Mouse (Mus musculus) layer of hippocampus, postnatal 14 days (tissue): ENCODE results near the gene Hoxd13. TPM values are rescaled to one million over a fixed set of nuclear protein-coding genes. Genes with fewer than 3 reads are reported as not detected.
A peak's percentile ranks its signal among the peaks of the same experiment; 100 is the strongest.

ENCODE experiments used
- DNase-seq, 2 experiments: peaks; one replicate each; pipeline ENCODE4 v3.0.0; 2021 to 2022; ENCODE audit warnings: low spot score in 2 of 2, mixed read lengths in 1 of 2
- total RNA-seq, 2 experiments: library from RNA; stranded (reverse); gene quantifications; 2 replicates each; pipeline ENCODE4 v1.2.3; 2021

The Hoxd13 gene
- total RNA-seq, 2 experiments from 2014 or later = not detected

GRCm38 (mm10) chr2:74704999-74705466 is 36.9 kb downstream of the Hoxd13 start:
- DNase-seq = no peak

- no peak for DNase-seq
Measured at GRCm38 (mm10) chr2:74705467-74706089, 37.5 kb downstream of the Hoxd13 start.

- DNase-seq = no peak
Measured at GRCm38 (mm10) chr2:74706393-74706960, 38.4 kb downstream of the Hoxd13 start.

- DNase-seq = no peak
Measured at GRCm38 (mm10) chr2:74707599-74707998, 39.5 kb downstream of the Hoxd13 start.

- DNase-seq = no peak
Measured at GRCm38 (mm10) chr2:74708676-74709075, 40.6 kb downstream of the Hoxd13 start.

- DNase-seq = no peak
Measured at GRCm38 (mm10) chr2:74709465-74710419, 41.6 kb downstream of the Hoxd13 start.

GRCm38 (mm10) chr2:74710929-74711543 is 42.9 kb downstream of the Hoxd13 start:
- DNase-seq = no peak

GRCm38 (mm10) chr2:74711721-74712621 is 43.9 kb downstream of the Hoxd13 start, which contains the start of the genes Hoxd3 and Hoxd4:
Gene Hoxd3, plus strand, starts transcription at chr2:74711927.
Gene Hoxd4, plus strand, starts transcription at chr2:74711929.
- no peak for DNase-seq

- DNase-seq = no peak
Measured at GRCm38 (mm10) chr2:74713239-74714150, 45.4 kb downstream of the Hoxd13 start.

- DNase-seq = no peak
Measured at GRCm38 (mm10) chr2:74714156-74714789, 46.2 kb downstream of the Hoxd13 start.

- no peak for DNase-seq
Measured at GRCm38 (mm10) chr2:74714881-74715280, 46.8 kb downstream of the Hoxd13 start.

- DNase-seq = peak; percentile 67 to 75
Measured at GRCm38 (mm10) chr2:74715504-74716241, 47.6 kb downstream of the Hoxd13 start.

- DNase-seq = no peak
Measured at GRCm38 (mm10) chr2:74720384-74720783, 52.3 kb downstream of the Hoxd13 start.

- DNase-seq = no peak
Measured at GRCm38 (mm10) chr2:74720955-74721491, 52.9 kb downstream of the Hoxd13 start.
